Mouse (Mus musculus): Measurements from ENCODE around the gene Lad1.

The Lad1 gene

GRCm38 (mm10) chr1:135844481-135844880, 26.1 kb downstream of the Lad1 start:
- no peak for DNase-seq (ENCODE audit: extremely low spot score)

GRCm38 (mm10) chr1:135846632-135847031, 28.2 kb downstream of the Lad1 start:
- DNase-seq (ENCODE audit: extremely low spot score), result no peak

DNA sequence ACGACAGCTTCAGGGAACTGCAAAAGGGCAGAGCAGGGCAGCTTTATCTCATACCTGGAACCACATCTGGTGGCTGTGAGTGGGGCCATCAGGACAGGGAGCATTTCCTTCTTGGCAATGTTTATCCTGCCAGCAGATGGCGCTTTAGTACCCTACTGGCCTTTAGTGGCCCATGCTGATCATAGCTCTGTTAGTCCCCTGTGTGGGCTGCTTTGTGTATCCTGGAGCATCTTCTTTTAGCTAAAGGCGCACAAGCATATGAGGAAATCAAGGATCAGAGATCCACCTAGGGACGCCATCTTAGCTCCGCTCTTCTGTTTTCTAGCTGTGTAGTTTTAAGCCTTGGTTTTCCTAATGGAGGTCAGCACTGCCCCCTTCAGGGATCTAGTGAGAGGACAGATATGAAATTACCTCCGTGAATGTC, 28.8 kb downstream of the Lad1 start:
- peak; percentile 72 for DNase-seq (ENCODE audit: extremely low spot score)

GRCm38 (mm10) chr1:135847611-135848351, 29.4 kb downstream of the Lad1 start:
- DNase-seq (ENCODE audit: extremely low spot score), result no peak

DNA sequence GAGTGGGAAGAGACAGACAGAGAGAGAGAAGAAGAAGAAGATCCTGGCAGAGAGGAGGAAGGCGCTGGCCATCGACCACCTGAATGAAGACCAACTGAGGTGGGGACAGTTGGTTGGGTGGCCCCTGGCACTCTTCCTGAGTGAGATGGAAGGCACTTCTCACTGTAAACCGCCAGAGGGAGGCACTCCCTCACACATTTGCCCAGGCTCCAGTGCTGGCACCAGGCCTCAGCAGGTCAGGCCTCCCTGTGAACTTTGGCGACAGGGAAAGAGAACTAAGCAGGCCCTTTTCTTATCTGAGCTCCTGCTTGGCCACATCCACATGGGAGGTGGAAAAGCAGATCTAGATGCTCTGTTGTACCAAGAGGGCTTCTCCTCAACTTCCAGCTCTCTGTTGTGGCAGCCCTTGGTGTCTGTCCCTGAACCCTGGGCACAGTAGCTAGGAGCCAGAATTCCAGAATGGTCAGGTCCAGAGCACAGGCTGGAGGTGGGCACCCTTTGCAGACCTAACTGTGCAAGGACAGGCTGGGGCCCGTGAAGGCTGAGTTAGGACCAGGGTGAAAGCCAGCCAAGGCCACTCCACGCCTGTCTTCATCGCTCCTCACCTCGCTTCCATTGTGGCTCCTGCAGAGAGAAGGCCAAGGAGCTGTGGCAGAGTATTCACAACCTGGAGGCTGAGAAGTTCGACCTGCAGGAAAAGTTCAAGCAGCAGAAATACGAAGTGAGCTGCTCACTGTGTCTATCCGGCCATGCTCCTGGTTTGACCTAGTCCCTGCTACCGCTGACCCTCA, 32.5 kb downstream of the Lad1 start:
- DNase-seq (ENCODE audit: extremely low spot score), result peak; percentile 37

DNA sequence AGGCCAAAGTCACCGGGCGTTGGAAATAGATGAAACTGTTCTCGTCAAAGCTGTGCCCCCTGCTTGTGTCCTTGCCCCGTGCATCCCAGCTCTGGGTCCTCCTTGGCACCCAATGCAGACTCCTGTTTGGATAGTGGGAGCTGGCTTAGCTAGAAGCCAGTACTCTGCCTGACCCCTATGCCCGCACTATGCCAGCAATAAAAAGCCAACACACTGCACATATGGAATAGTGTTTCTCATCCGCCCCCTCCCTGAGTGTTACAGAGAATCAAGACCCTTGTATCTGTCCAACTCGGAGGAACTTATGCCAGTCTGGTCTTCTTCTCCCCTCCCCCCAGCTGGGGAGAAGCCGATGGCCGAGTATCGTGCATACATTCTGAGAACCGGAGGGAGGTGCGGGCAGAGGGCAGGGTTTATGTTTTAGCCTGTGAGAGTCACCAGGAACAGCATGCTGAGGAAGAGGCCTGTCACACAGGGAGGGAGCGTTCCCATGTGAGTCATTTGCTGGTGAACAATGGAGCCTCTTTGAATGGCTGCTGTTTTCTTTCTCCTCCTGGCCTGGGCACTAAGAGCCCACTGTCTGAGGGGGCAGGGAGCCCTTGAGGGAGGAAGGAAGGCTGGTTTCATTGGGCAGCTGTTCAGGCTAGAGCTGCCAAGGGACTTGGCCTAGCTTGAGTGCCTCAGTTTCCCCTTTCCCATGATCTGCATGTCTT, 33.8 kb downstream of the Lad1 start:
- DNase-seq (ENCODE audit: extremely low spot score), result no peak

DNA sequence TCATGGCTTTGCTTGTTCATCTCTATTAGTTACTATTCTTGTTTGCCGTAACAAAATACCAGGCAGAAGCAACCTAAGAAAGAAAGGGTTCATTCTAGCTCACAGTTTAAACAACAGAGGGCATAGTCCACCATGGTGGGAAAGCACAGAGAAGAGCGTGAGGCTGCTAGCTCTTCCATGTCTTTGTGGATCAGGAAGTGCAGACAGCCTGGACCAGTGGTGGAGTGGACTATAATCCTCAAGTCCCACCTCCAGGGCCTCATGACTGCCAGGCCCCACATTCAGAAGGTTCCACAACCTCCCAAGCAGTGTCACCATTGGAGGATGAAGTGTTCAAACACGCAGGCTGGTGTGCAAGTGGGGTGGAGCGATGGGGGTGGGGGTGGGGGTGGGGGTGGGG, 34.8 kb downstream of the Lad1 start:
- DNase-seq (ENCODE audit: extremely low spot score), result no peak

GRCm38 (mm10) chr1:135854591-135855343, 36.4 kb downstream of the Lad1 start:
- DNase-seq (ENCODE audit: extremely low spot score), result no peak

DNA sequence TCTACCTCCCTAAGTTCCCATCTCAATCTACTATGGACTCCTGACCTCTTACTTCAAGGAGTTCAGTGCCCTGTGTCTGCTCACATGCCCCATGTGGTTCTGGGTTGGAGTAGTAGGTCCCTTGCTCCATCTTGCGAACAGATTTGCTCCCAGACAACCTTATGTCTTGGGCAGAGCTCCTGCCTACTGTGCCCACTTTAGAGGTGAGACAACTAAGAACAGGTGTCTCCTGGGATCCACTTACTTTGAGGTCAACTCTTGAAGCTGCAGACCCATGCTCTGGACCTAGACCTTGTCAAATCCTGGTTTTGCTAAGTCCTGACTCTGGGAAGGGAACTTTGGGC, 36.9 kb downstream of the Lad1 start:
- no peak for DNase-seq (ENCODE audit: extremely low spot score)

DNA sequence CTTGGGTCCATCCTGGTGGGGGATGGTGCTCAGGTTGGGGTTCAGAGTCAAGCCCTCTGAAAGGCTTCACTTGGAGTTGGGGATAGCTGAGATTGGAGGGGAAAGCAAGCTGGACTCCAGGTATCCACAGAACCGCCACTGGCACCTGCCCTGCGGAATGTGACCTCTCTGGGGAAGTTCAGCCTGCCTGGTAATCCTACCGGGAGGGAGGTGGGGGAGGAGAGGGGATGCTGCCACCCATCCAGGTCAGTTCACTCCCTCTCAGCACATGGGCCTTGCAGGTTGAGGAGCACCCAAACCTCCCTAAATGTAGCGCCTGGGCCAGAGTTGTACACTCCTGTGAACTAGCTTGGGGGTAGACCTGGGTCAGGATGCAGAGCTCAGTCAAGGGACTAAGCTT, 37.7 kb downstream of the Lad1 start:
- no peak for DNase-seq (ENCODE audit: extremely low spot score)

DNA sequence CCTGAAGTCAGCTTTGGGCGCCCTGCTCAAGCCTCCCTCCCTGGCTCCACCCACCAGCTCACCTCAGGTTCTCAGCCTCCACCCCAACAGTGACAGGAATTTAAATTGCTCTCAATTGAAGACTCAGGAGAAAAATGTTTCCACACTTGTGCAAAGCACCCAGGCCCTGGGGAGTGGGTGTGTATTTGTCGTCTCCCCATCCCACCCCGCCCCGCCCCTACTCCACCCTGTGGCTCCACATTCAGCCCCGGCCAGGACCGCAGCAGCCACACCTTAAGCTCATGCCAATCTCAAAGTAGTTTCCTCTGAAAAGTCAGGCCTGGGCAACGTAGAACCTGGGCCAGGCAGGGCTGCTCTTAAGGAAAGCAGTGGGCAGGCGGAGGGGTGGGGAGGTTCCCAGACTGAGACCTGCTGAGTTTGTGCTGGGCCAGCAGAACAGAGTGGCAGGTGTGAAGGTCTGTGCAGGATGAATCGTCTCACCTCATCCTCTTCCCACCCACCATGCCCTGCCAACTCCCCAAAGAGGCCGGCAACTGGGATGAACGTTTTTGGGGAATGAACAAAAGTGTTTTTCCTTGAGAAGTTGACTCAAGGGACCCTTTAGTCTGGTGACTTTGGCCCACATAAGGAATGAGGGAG, 38.9 kb downstream of the Lad1 start:
- DNase-seq (ENCODE audit: extremely low spot score), result no peak

- DNase-seq (ENCODE audit: extremely low spot score), result no peak
Measured at GRCm38 (mm10) chr1:135858533-135858932, 40.1 kb downstream of the Lad1 start.

DNA sequence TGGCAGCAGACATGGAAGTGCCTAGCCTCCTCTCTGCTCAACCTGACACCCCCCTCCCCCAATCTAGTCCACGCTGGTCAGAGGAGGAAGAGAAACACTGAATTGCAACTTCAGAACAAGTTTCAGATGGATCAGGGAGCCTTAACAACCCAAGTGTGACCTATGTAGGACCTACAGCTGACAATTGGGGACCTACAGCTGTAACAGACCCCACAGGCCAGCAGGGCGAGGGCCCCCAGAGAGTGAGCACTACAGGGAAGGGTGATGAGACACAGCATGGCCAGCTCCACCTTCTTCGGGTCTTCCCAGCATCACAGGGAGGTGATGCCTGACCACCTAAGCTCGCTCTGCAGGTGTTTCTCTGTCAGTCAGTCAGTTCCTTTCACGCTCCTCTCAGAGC, 42.7 kb downstream of the Lad1 start:
- no peak for DNase-seq (ENCODE audit: extremely low spot score)

GRCm38 (mm10) chr1:135861980-135862552, 43.7 kb downstream of the Lad1 start:
- DNase-seq (ENCODE audit: extremely low spot score), result no peak

DNA sequence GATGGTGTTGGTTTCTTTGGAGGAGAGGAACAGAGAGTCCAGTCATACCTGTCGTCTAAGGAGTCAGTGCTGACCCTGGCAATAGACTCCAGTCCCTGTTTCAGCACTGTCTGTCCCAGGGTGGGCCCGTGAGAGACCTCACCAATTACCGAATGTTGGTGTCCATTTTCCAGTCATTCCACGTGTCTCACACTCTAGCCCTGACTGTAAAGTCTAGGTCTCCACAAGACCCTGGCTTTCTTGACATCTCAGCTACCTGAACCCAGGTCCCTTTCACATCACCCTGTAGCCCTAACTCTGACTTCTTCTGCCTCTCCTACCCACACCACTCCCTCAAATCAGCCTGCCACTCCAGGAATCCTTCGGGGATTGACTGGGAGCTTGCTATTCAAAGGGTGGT, 44.2 kb downstream of the Lad1 start:
- no peak for DNase-seq (ENCODE audit: extremely low spot score)

GRCm38 (mm10) chr1:135863786-135864335, 45.5 kb downstream of the Lad1 start:
- DNase-seq (ENCODE audit: extremely low spot score), result no peak

DNA sequence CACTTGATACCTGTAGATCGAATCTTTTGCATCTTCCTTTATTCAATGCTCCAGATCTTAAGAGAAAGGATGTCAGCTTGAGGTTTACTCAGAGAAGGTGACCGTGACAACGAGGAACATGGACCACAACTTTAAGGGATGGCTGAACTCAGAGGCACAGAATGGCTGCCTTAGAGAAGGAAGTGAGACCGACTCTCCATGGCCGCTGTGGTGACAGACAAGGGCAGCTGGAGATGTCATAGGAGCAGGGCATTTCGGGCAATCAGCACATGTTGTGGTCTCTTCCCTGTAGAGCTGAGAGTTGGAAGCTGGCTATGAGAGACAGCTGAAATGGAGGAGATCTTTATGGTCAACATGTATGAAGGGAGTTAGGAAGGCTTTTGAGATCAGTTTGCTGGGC, 46.4 kb downstream of the Lad1 start:
- DNase-seq (ENCODE audit: extremely low spot score), result no peak

DNA sequence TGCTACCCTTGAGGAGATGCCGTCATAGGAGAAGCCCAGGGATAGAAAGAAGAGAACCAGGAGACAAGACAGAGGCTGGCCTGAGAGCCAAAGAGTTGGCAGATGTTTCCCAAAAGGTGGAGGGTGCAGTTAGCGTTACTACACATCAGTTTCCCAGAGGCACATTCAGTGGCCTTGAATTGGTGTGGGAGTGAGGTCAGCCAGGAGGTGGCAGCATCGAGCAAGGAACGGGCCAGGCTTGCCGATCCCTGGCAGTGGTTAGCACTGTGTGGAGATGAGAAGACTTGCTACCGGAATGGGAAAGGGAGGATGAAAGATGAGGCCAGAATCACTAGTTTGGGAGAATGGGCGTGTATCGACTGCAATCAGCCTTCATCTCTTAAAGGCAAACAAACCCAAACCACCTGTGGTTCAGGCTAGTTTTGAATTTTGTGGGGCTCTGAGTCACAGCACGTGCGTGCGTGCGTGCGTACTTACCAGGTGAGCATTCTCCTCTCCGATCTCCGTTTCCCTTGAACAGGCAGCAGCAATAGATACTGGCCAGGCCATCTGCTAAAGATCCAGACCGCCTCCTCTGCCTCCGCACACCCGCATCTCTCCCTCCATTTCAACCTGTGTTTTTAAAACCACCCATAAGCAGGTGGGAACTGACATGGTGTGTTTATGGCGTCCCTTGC, 47.3 kb downstream of the Lad1 start:
- peak; percentile 84 for DNase-seq (ENCODE audit: extremely low spot score)

GRCm38 (mm10) chr1:135868570-135868969, 50.2 kb downstream of the Lad1 start:
- DNase-seq (ENCODE audit: extremely low spot score), result no peak

DNA sequence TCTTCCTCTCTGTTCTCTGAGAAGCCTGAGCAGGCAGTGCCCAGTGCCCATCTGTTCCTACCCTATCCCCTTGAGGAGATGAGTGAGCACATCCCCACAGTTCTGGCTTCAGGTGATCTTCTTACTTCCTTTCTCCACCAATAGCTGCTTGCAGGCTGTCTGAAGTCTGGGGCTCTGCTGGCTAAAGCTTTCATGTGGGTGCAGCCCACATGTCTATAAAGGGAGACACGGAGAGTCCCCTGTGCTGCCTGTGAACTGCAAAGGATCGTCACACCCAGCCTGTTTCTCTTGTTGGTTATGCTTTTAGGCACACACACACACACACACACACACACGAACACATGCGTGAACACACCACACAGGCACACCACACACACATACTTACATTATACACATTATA, 54.6 kb downstream of the Lad1 start:
- no peak for DNase-seq (ENCODE audit: extremely low spot score)

Data from embryo, embryonic 9.5 days (tissue).